Mouse (Mus musculus): ENCODE measurements around the gene Ehhadh.

DNA sequence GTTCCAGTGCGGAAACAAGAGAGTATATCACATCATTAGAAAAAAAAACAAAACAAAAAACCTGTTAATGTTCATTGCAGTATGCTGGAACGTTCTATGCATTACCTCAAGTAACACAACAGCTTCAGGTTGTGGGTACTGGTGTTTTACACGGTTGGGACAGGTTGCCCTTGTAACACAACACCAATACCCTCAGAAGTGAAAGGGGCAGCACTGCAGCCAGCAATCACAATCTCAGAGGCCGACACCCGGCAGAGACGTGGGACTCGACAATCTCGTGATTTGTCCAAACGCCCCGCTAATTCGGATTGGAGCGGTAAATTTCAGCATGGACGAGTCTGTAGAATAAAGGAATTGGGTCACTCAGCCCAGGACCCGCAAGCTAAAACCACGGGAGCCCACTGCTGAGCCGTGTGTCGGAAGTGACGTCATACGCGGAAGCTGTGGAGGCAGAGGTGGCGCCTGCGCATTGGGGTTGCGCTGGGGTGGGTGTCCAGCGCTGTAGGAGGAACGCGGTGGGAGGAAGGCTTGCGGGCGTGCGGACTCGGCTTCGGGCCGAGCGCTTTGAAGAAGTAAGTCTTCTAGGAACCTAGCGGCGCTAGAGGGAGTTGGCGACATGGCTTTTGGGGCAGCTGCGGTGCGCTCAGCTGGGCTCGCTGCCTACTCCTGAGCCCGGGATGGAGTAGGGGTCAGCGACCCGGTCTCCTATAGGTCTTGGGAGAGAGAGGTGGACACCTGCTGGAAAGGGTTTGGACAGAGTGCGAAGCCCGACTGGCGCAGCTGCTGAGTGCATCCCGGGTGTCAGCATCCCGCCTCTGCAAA is 6.5 kb upstream of the Ehhadh start, which contains the start of gene Map3k13:
- TF ChIP-seq POLR2A (IDR thresholded peaks at IDR 0.05; ENCODE audit: extremely low read depth, insufficient read depth, low read length) (peak; percentile 97), CTCF (IDR thresholded peaks at IDR 0.05; ENCODE audit: extremely low read depth, insufficient read depth, low read length) (no peak)

Measured in cortical plate, adult 2 months (tissue).